Mouse (Mus musculus) ES-Bruce4 (cell line): Measurements from ENCODE around the gene Slc3a2. TPM values are rescaled to one million over a fixed set of nuclear protein-coding genes. Genes with fewer than 3 reads are reported as not detected.

Source experiments
- H3K27ac ChIP-seq: 2 replicates; pipeline ENCODE4 v1.5.1; 2012; ENCODE audit warnings: low read length, inconsistent platforms; ENCODE audit not compliant: insufficient read depth
- H3K27me3 ChIP-seq: 2 replicates; pipeline ENCODE4 v1.6.1; 2012; ENCODE audit warnings: mild to moderate bottlenecking, low read length, inconsistent platforms; ENCODE audit not compliant: control insufficient read depth, poor library complexity, insufficient read depth, severe bottlenecking
- H3K36me3 ChIP-seq: 2 replicates; pipeline ENCODE4 v1.6.1; 2012; ENCODE audit warnings: inconsistent platforms, mild to moderate bottlenecking, low read length, moderate library complexity; ENCODE audit not compliant: control insufficient read depth, poor library complexity, insufficient read depth, severe bottlenecking
- H3K4me1 ChIP-seq: one replicate; pipeline ENCODE4 v1.8.1; 2011; ENCODE audit warnings: low read length; ENCODE audit not compliant: control insufficient read depth, insufficient read depth
- H3K4me3 ChIP-seq: 2 replicates; pipeline ENCODE4 v1.5.1; 2011; ENCODE audit warnings: low read depth, mild to moderate bottlenecking, low read length
- H3K9ac ChIP-seq: 2 replicates; pipeline ENCODE4 v1.6.1; 2012; ENCODE audit warnings: low read depth, mild to moderate bottlenecking, inconsistent platforms; ENCODE audit not compliant: poor library complexity, severe bottlenecking
- H3K9me3 ChIP-seq: replicated peaks from 2 replicates; pipeline ENCODE4 v1.6.1; 2012; ENCODE audit warnings: mild to moderate bottlenecking, low read length, inconsistent platforms; ENCODE audit not compliant: control insufficient read depth, poor library complexity, insufficient read depth, severe bottlenecking
- CTCF ChIP-seq: IDR thresholded peaks from one replicate; pipeline ENCODE4 v1.8.1; 2011; ENCODE audit warnings: low read depth, low read length
- EP300 ChIP-seq: IDR thresholded peaks from 2 replicates; pipeline ENCODE4 v1.6.1; 2011; ENCODE audit warnings: low read depth, low read length; ENCODE audit not compliant: insufficient read depth
- POLR2A ChIP-seq: IDR thresholded peaks from one replicate; pipeline ENCODE4 v1.8.1; 2011; ENCODE audit warnings: low read length; ENCODE audit not compliant: insufficient read depth
- polyA plus RNA-seq: library from polyadenylated mRNA; stranded (reverse); fragments of >200 nt; gene quantifications from 2 replicates; pipeline ENCODE4 v1.2.4, GENCODE M21; 2011; ENCODE audit warnings: low read depth; ENCODE audit not compliant: missing spikeins, insufficient read depth, insufficient read length

Gene Slc3a2
- polyA plus RNA-seq, 1 experiment, result 170 TPM

- H3K27ac ChIP-seq, result peak overlapping the region; percentile 4
- H3K36me3 ChIP-seq, result no peaks in the 10 kb centered on the region
- no peaks in the 10 kb centered on the region for H3K27me3 ChIP-seq
- no peaks in the 10 kb centered on the region for H3K9me3 ChIP-seq
- H3K4me1 ChIP-seq, result peaks cover 6% of the 10 kb centered on the region
- no peak overlapping the region for H3K9ac ChIP-seq
- no peak overlapping the region for H3K4me3 ChIP-seq
- TF ChIP-seq POLR2A (no peak), EP300 (peak; percentile 68; the same call in 1 of the 2 replicates)
These were observed 30.4 kb downstream of the Slc3a2 start for GRCm38 (mm10) chr19:8692740-8693139.

GRCm38 (mm10) chr19:8691871-8692539 lies 31.2 kb downstream of the Slc3a2 start:
- H3K27me3 ChIP-seq, result no peaks in the 10 kb centered on the region
- TF ChIP-seq CTCF (no peak), POLR2A (no peak), EP300 (no peak)

GRCm38 (mm10) chr19:8683627-8684026 lies 39.5 kb downstream of the Slc3a2 start:
- H3K27me3 ChIP-seq, result no peaks in the 10 kb centered on the region
- no peak overlapping the region for H3K9ac ChIP-seq
- no peaks in the 10 kb centered on the region for H3K9me3 ChIP-seq
- H3K27ac ChIP-seq, result no peak overlapping the region
- H3K4me1 ChIP-seq, result peaks cover 7% of the 10 kb centered on the region
- no peak for TF ChIP-seq CTCF
- no peak for TF ChIP-seq POLR2A
- no peak for TF ChIP-seq EP300
- no peak overlapping the region for H3K4me3 ChIP-seq
- H3K36me3 ChIP-seq, result no peaks in the 10 kb centered on the region

More at GRCm38 (mm10) chr19:8691871-8692539, 31.2 kb downstream of the Slc3a2 start:
- no peak overlapping the region for H3K9ac ChIP-seq
- H3K9me3 ChIP-seq, result no peaks in the 10 kb centered on the region
- no peak overlapping the region for H3K4me3 ChIP-seq
- H3K4me1 ChIP-seq, result peaks cover 6% of the 10 kb centered on the region
- H3K36me3 ChIP-seq, result no peaks in the 10 kb centered on the region
- H3K27ac ChIP-seq, result peak overlapping the region; percentile 30; the same call in 1 of the 2 replicates

GRCm38 (mm10) chr19:8682996-8683395 lies 40.2 kb downstream of the Slc3a2 start:
- no peaks in the 10 kb centered on the region for H3K27me3 ChIP-seq
- TF ChIP-seq EP300 (no peak), POLR2A (no peak), CTCF (peak; percentile 3)
- peaks cover 8% of the 10 kb centered on the region for H3K4me1 ChIP-seq
- no peaks in the 10 kb centered on the region for H3K9me3 ChIP-seq
- H3K9ac ChIP-seq, result no peak overlapping the region
- no peak overlapping the region for H3K27ac ChIP-seq
- no peak overlapping the region for H3K4me3 ChIP-seq
- no peaks in the 10 kb centered on the region for H3K36me3 ChIP-seq

GRCm38 (mm10) chr19:8681633-8682362 lies 41.4 kb downstream of the Slc3a2 start:
- H3K27me3 ChIP-seq, result no peaks in the 10 kb centered on the region
- H3K4me1 ChIP-seq, result peaks cover 11% of the 10 kb centered on the region
- TF ChIP-seq EP300 (no peak), POLR2A (no peak), CTCF (no peak)
- H3K27ac ChIP-seq, result no peak overlapping the region
- no peaks in the 10 kb centered on the region for H3K36me3 ChIP-seq
- H3K9me3 ChIP-seq, result no peaks in the 10 kb centered on the region
- no peak overlapping the region for H3K4me3 ChIP-seq
- H3K9ac ChIP-seq, result no peak overlapping the region

- Histone ChIP-seq H3K9ac (no peak overlapping the region), H3K27ac (peak overlapping the region; percentile 62; the same call in 1 of the 2 replicates), H3K36me3 (no peaks in the 10 kb centered on the region), H3K4me1 (peaks cover 11% of the 10 kb centered on the region), H3K9me3 (no peaks in the 10 kb centered on the region), H3K4me3 (peak overlapping the region; percentile 26), H3K27me3 (no peaks in the 10 kb centered on the region)
- TF ChIP-seq POLR2A (no peak), CTCF (no peak), EP300 (peak; percentile 79)
These were observed 44.0 kb downstream of the Slc3a2 start for GRCm38 (mm10) chr19:8679031-8679779.
